Mouse (Mus musculus): ENCODE measurements around the gene Prkch. TPM values are rescaled to one million over a fixed set of nuclear protein-coding genes. Genes with fewer than 3 reads are reported as not detected.
A peak's percentile ranks its signal among the peaks of the same experiment; 100 is the strongest.

Prkch gene
- polyA plus RNA-seq, 1 experiment from 2014 or later = 12.0 TPM

DNA sequence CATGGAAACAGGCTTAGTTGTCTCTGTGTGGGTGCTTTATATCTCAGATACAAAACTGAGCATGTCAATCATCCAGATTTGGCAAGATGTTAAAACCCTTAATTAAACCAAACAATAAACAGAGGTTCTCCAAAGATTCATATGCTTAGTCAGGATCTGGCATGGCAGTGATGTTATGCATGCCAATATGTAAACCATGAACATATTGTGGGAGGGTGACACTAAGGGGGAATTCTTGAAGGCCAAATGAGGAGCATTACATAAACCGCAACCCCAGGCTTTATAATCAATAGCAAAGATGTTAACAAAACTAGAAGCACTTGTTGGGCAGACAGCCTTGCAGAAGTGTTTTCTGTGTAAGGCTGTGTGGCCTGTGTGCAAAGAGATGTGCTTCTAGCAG is 186.2 kb downstream of the Prkch start:
- Histone ChIP-seq H3K4me3 (ENCODE audit: low read length) (no peak overlapping the region), H3K9me3 (ENCODE audit: control insufficient read depth, low read length) (no peaks in the 10 kb centered on the region), H3K36me3 (ENCODE audit: control insufficient read depth, insufficient read depth, low read length) (no peaks in the 10 kb centered on the region), H3K9ac (ENCODE audit: low read length) (no peak overlapping the region), H3K27ac (ENCODE audit: low read length) (no peak overlapping the region), H3K4me1 (replicated peaks; ENCODE audit: control insufficient read depth, insufficient read depth, low read length) (peaks cover 6% of the 10 kb centered on the region; the same call in 1 of the 2 replicates), H3K4me2 (ENCODE audit: low read depth, low read length) (no peak overlapping the region), H3K27me3 (ENCODE audit: control insufficient read depth, insufficient read depth, low read depth, low read length) (no peaks in the 10 kb centered on the region)
- WGBS = 94% methylated on average over 1 of the region's 1 CpGs
- ATAC-seq (ENCODE audit: low read depth) = no peak

DNA sequence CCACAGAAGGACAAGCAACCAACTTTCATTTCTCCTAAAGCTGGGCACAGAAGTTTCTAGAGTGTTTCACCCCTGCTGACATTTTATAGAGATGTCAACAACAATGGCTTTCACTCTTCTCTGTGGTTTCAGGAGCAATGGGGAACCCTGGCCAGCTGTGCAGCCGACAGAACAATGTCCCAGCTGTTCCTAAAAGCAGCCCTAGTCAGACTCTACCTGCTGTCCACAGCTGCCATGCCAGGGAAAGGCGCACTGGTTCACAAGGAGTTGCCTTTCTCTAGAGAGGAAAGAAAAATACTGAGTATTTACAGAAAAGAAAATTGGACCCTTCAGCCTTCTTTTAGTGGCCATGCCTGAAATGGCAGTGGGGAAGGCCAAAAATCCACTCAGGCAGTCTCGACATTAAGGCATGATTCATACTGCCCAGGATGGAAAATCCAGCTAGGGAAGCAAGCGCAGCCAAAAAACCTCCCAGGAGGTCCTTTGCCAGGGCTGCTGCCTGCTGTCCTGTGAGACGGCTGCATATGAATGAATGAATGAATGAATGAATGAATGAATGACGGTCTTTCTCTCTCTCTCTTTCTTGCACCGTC is 190.3 kb downstream of the Prkch start:
- Histone ChIP-seq H3K4me2 (ENCODE audit: low read depth, low read length) (no peak overlapping the region), H3K27me3 (ENCODE audit: control insufficient read depth, insufficient read depth, low read depth, low read length) (no peaks in the 10 kb centered on the region), H3K9ac (ENCODE audit: low read length) (no peak overlapping the region), H3K4me1 (replicated peaks; ENCODE audit: control insufficient read depth, insufficient read depth, low read length) (peaks cover 14% of the 10 kb centered on the region), H3K4me3 (ENCODE audit: low read length) (no peak overlapping the region), H3K36me3 (ENCODE audit: control insufficient read depth, insufficient read depth, low read length) (no peaks in the 10 kb centered on the region), H3K9me3 (ENCODE audit: control insufficient read depth, low read length) (no peaks in the 10 kb centered on the region), H3K27ac (ENCODE audit: low read length) (no peak overlapping the region)
- WGBS = 72% methylated on average over 7 of the region's 7 CpGs
- peak; percentile 62 for ATAC-seq (ENCODE audit: low read depth)

DNA sequence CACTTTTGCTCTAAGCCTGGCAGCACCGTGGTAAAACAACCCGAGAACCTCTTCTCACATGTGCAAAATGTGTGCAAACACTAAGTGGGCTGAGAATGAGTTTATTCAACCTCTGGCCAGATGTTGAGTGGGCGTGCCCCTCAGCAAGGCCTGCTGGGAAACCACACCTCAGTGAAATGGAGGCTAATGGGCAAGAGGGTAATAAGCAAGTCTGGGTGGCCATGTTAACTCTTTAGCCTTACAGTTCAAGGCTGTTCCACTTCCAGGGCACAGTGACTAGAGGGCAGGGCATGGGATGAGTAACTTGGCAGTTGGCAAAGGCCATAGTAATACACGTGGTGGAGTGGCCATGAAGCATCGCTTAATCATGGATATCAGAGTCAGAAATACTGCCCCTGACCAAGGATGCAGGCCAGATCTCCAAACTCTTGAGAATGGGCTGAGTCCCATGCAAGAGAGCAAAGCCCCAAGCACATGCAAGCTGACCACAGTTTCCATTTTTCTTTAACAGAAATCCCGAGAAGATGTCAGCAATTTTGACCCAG is 191.9 kb downstream of the Prkch start:
- Histone ChIP-seq H3K9me3 (ENCODE audit: control insufficient read depth, low read length) (no peaks in the 10 kb centered on the region), H3K9ac (ENCODE audit: low read length) (no peak overlapping the region), H3K36me3 (ENCODE audit: control insufficient read depth, insufficient read depth, low read length) (no peaks in the 10 kb centered on the region), H3K4me3 (ENCODE audit: low read length) (no peak overlapping the region), H3K27me3 (ENCODE audit: control insufficient read depth, insufficient read depth, low read depth, low read length) (no peaks in the 10 kb centered on the region), H3K4me1 (replicated peaks; ENCODE audit: control insufficient read depth, insufficient read depth, low read length) (peaks cover 14% of the 10 kb centered on the region), H3K27ac (ENCODE audit: low read length) (no peak overlapping the region), H3K4me2 (ENCODE audit: low read depth, low read length) (no peak overlapping the region)
- 81% methylated on average over 6 of the region's 6 CpGs for WGBS
- ATAC-seq (ENCODE audit: low read depth) = no peak

DNA sequence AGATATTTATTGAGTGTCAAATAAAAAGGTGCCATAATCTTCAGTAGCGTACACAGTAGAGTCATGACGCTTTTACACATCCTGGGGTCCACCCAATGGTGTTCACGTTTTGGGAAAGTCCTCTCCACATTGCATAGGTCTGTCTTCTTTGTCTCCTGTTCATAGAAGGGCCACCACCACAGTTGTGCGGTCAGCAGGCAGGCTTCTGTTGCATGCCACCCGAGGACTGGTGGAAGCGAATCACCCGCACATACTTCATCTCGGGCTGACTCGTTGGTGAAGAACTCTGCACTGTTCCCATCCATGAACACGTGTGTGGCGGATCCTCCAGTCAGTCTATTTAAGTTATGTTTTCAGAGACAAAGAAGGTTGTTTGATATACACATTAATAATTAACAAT is 193.1 kb downstream of the Prkch start:
- Histone ChIP-seq H3K4me3 (ENCODE audit: low read length) (no peak overlapping the region), H3K27ac (ENCODE audit: low read length) (no peak overlapping the region), H3K9me3 (ENCODE audit: control insufficient read depth, low read length) (no peaks in the 10 kb centered on the region), H3K27me3 (ENCODE audit: control insufficient read depth, insufficient read depth, low read depth, low read length) (no peaks in the 10 kb centered on the region), H3K4me1 (replicated peaks; ENCODE audit: control insufficient read depth, insufficient read depth, low read length) (peaks cover 14% of the 10 kb centered on the region), H3K9ac (ENCODE audit: low read length) (no peak overlapping the region), H3K36me3 (ENCODE audit: control insufficient read depth, insufficient read depth, low read length) (no peaks in the 10 kb centered on the region), H3K4me2 (ENCODE audit: low read depth, low read length) (no peak overlapping the region)
- WGBS = 82% methylated on average over 11 of the region's 11 CpGs
- ATAC-seq (ENCODE audit: low read depth) = no peak

DNA sequence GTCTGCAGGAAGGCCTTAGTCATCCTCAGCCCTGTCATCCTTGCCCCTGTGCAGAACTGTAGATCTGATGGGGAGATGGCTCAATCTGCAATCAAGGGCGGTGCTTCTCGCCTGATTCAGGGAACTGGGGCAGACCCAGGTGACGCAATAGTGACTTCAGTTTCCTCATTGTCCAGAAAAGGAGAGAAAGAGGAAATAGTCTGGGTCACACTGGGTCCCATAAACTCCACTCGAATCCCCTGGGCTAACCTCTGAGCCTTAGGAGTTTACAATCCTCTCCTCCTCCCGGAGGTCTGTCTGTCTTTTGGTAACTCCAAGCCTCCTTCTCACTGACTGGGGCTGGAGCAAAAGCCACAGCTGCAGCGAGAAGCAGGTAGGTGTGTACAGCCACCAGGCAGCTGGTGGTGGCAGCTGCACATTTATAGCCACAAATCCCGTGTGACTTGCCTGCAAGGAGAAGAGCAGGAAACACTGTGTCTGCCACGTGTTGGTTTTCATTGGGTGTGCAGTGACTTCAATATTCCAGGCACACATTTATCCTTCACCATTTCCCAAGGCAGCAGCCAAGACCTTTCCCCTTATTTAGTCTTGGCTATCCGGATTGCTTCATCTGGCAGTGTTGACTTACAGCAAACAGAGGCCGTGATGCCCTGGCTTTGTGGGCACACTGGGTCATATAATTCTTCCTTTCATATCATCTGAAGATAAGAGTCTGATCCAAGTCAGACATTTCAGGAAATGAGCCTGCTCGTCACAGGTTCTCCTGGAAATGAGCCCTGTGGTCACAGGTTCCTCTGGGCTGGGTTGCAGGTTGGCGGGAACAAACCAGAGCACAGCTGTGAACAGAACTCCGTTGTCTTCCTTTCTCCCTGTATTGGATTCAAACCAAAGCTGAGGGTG is 195.0 kb downstream of the Prkch start:
- ATAC-seq (ENCODE audit: low read depth) = peak; percentile 39
- Histone ChIP-seq H3K36me3 (ENCODE audit: control insufficient read depth, insufficient read depth, low read length) (no peaks in the 10 kb centered on the region), H3K9me3 (ENCODE audit: control insufficient read depth, low read length) (no peaks in the 10 kb centered on the region), H3K27me3 (ENCODE audit: control insufficient read depth, insufficient read depth, low read depth, low read length) (no peaks in the 10 kb centered on the region), H3K27ac (ENCODE audit: low read length) (no peak overlapping the region), H3K4me3 (ENCODE audit: low read length) (no peak overlapping the region), H3K4me1 (replicated peaks; ENCODE audit: control insufficient read depth, insufficient read depth, low read length) (peaks cover 14% of the 10 kb centered on the region), H3K4me2 (ENCODE audit: low read depth, low read length) (no peak overlapping the region), H3K9ac (ENCODE audit: low read length) (0 out of 2 replicates have a peak overlapping the region, but pooled peaks have one; percentile 17)
- 37% methylated on average over 13 of the region's 13 CpGs for WGBS

DNA sequence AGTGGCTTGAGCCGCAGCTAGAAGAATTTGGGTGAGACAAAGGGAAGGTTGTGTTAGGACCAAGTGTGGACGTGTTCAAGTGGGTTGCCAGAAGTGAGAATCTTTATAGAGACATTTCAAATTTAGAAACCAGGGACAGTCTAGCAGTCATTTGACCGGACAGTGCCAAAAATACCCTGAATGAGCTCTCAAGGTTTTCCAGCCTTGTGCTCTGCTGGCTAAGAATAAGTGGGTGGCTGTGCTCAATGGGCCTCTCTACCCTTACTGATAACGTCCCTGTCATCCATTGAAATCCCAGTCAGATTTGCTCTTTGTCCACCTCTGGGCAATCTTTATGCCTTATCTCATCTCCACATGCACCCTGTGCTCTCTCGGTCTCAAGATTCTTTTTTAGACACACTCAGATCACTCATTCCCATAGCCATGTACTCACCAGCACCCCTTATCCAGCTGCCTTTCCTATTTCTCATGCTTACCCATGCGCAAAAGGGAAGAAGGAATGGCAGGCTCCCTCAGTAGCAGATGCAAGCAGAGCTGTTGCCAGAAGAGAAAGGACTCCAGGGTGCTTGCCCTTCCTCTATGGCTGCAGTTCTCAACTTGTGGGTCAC is 196.9 kb downstream of the Prkch start:
- no peaks in the 10 kb centered on the region for H3K9me3 ChIP-seq (ENCODE audit: control insufficient read depth, low read length)
- H3K9ac ChIP-seq (ENCODE audit: low read length) = no peak overlapping the region
- WGBS = 73% methylated on average over 6 of the region's 6 CpGs
- no peaks in the 10 kb centered on the region for H3K27me3 ChIP-seq (ENCODE audit: control insufficient read depth, insufficient read depth, low read depth, low read length)
- H3K36me3 ChIP-seq (ENCODE audit: control insufficient read depth, insufficient read depth, low read length) = no peaks in the 10 kb centered on the region
- H3K4me1 ChIP-seq (replicated peaks; ENCODE audit: control insufficient read depth, insufficient read depth, low read length) = peaks cover 11% of the 10 kb centered on the region
- no peak overlapping the region for H3K4me2 ChIP-seq (ENCODE audit: low read depth, low read length)
- H3K4me3 ChIP-seq (ENCODE audit: low read length) = no peak overlapping the region
- no peak for ATAC-seq (ENCODE audit: low read depth)
- H3K27ac ChIP-seq (ENCODE audit: low read length) = no peak overlapping the region

DNA sequence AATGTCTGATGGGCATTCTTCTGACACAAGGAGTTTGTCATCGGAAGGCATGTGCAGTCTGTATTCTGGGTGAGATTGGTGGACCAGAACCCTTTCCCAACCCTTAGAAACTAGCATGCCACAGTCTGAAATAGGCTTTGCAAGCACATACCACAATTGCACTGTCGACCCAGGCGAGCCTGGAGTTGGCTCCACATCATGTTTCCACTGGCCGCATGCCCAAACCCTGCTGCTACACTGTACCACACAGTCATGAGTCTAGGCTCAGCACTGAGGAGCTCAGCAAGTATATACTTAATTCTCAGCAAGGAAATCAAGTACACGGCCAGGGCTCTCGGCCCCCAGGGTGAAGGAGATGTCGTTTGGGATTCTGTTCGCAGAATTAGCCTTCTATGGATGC is 202.3 kb downstream of the Prkch start:
- no peaks in the 10 kb centered on the region for H3K36me3 ChIP-seq (ENCODE audit: control insufficient read depth, insufficient read depth, low read length)
- no peak overlapping the region for H3K9ac ChIP-seq (ENCODE audit: low read length)
- peak; percentile 96 for ATAC-seq (ENCODE audit: low read depth)
- H3K4me2 ChIP-seq (ENCODE audit: low read depth, low read length) = no peak overlapping the region
- H3K4me3 ChIP-seq (ENCODE audit: low read length) = no peak overlapping the region
- WGBS = 49% methylated on average over 8 of the region's 8 CpGs
- H3K4me1 ChIP-seq (replicated peaks; ENCODE audit: control insufficient read depth, insufficient read depth, low read length) = peaks cover 20% of the 10 kb centered on the region
- no peak overlapping the region for H3K27ac ChIP-seq (ENCODE audit: low read length)
- no peaks in the 10 kb centered on the region for H3K27me3 ChIP-seq (ENCODE audit: control insufficient read depth, insufficient read depth, low read depth, low read length)
- no peaks in the 10 kb centered on the region for H3K9me3 ChIP-seq (ENCODE audit: control insufficient read depth, low read length)

DNA sequence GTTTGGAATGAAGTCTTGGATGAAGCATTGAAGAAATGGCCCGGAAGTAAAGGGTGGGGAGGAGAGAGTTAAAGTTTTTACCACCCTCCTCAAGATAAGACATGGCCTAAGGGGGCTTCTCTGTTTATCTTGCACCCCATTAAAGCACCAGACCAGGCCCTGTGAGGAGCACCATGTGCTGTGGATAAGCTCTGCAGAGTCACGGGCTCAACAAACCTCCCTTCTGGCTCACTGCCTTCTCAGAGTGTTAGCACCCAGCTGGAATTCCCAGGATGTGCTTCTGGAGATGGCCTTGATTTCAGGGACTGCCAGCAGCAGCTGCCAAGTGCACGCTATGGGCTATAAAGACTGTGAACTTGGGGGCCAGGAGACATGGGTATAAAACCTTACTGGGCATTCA is 204.3 kb downstream of the Prkch start:
- ATAC-seq (ENCODE audit: low read depth) = peak; percentile 66
- Histone ChIP-seq H3K36me3 (ENCODE audit: control insufficient read depth, insufficient read depth, low read length) (no peaks in the 10 kb centered on the region), H3K4me3 (ENCODE audit: low read length) (no peak overlapping the region), H3K27me3 (ENCODE audit: control insufficient read depth, insufficient read depth, low read depth, low read length) (no peaks in the 10 kb centered on the region), H3K4me2 (ENCODE audit: low read depth, low read length) (no peak overlapping the region), H3K27ac (ENCODE audit: low read length) (no peak overlapping the region), H3K4me1 (replicated peaks; ENCODE audit: control insufficient read depth, insufficient read depth, low read length) (peaks cover 22% of the 10 kb centered on the region), H3K9me3 (ENCODE audit: control insufficient read depth, low read length) (no peaks in the 10 kb centered on the region), H3K9ac (ENCODE audit: low read length) (no peak overlapping the region)
- 29% methylated on average over 3 of the region's 3 CpGs for WGBS

DNA sequence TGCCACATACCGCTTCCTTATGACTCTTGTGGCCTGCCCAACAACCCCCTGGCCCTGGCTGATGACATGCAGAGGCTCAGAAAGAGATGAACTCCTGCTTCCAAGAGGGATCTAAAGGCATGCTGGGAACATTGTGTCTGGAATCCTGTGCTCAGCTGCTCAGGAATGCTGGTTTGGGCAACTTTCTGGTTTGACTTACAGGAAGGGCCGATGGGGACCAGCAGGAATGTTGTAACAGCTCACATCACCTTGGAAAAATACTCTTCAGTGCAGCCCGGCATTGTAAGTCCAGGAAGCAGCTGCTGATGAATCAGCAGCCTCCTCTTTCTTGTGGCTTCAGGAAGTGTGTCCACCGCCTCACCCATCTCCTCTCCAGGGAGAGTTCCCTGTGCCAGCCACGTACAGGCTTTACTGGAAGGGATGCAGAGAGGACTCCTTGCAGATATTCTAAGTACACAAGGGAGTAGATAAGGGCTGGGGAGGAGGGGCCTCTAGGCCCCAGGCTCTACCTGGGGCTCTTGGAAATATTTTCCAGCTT is 206.0 kb downstream of the Prkch start:
- 28% methylated on average over 5 of the region's 5 CpGs for WGBS
- H3K27me3 ChIP-seq (ENCODE audit: control insufficient read depth, insufficient read depth, low read depth, low read length) = no peaks in the 10 kb centered on the region
- ATAC-seq (ENCODE audit: low read depth) = peak; percentile 30; the same call in 1 of the 2 replicates

More for the DNA sequence above, 206.0 kb downstream of the Prkch start:
- Histone ChIP-seq H3K36me3 (ENCODE audit: control insufficient read depth, insufficient read depth, low read length) (no peaks in the 10 kb centered on the region), H3K9me3 (ENCODE audit: control insufficient read depth, low read length) (no peaks in the 10 kb centered on the region), H3K4me3 (ENCODE audit: low read length) (no peak overlapping the region), H3K27ac (ENCODE audit: low read length) (peak overlapping the region; percentile 10), H3K4me1 (replicated peaks; ENCODE audit: control insufficient read depth, insufficient read depth, low read length) (peaks cover 37% of the 10 kb centered on the region), H3K9ac (ENCODE audit: low read length) (no peak overlapping the region), H3K4me2 (ENCODE audit: low read depth, low read length) (no peak overlapping the region)
